Mouse (Mus musculus) forebrain, postnatal 0 days (tissue): ENCODE measurements around the gene Lmod2. TPM values are rescaled to one million over a fixed set of nuclear protein-coding genes. Genes with fewer than 3 reads are reported as not detected.

Experiments used
- ATAC-seq: fragments of 200-750 bp; cut with Nextera tagmentation; 2 replicates; pipeline ENCODE4 v1.8.0; 2017; ENCODE audit warnings: mild to moderate bottlenecking, moderate library complexity
- DNase-seq: peaks from one replicate; pipeline ENCODE4 v3.0.0-alpha.2; 2015
- H3K27ac ChIP-seq: fragments of 300-500 bp; sonication (generic); 2 replicates; pipeline ENCODE4 v1.5.1; 2014; ENCODE audit warnings: low read depth, mild to moderate bottlenecking, antibody characterized with exemption, low read length, moderate library complexity, mixed read lengths
- H3K27me3 ChIP-seq: fragments of 300-500 bp; sonication (generic); 2 replicates; pipeline ENCODE4 v1.6.1; 2014; ENCODE audit warnings: mild to moderate bottlenecking, low read length, mixed read lengths; ENCODE audit not compliant: insufficient read depth
- H3K36me3 ChIP-seq: fragments of 300-500 bp; sonication (generic); 2 replicates; pipeline ENCODE4 v1.6.1; 2014; ENCODE audit warnings: mild to moderate bottlenecking, moderate library complexity; ENCODE audit not compliant: insufficient read depth
- H3K4me1 ChIP-seq: fragments of 300-500 bp; sonication (generic); 2 replicates; pipeline ENCODE4 v1.6.1; 2014; ENCODE audit warnings: antibody characterized with exemption; ENCODE audit not compliant: insufficient read depth
- H3K4me2 ChIP-seq: fragments of 300-500 bp; sonication (generic); 2 replicates; pipeline ENCODE4 v1.6.1; 2014; ENCODE audit warnings: low read depth, mild to moderate bottlenecking, moderate library complexity
- H3K4me3 ChIP-seq: fragments of 300-500 bp; sonication (generic); 2 replicates; pipeline ENCODE4 v1.5.1; 2014; ENCODE audit warnings: low read depth, low read length, mixed read lengths
- H3K9ac ChIP-seq: fragments of 300-500 bp; sonication (generic); 2 replicates; pipeline ENCODE4 v1.6.1; 2014; ENCODE audit warnings: mild to moderate bottlenecking
- H3K9me3 ChIP-seq: fragments of 300-500 bp; sonication (generic); 2 replicates; pipeline ENCODE4 v1.6.1; 2016; ENCODE audit warnings: low read length
- CTCF ChIP-seq: sonication (generic); IDR thresholded peaks from 2 replicates; pipeline ENCODE4 v1.5.1; 2016; ENCODE audit warnings: antibody characterized with exemption, control low read depth, low read depth
- WGBS: fragments of 180-500 bp; shearing (Covaris S2); extraction: QIAGEN DNeasy Blood & Tissue Kit; methylation state at CpG from one replicate; pipeline ENCODE4 v1.1.7; 2014; 5-methylcytosine and 5-hydroxymethylcytosine counted together
- polyA plus RNA-seq: library from polyadenylated mRNA; unstranded; fragments of >200 nt; fragmentation: Nextera tagmentation; extraction: Ambion mirVana; gene quantifications from 2 replicates; pipeline ENCODE4 v1.2.1, GENCODE M21; 2015
- total RNA-seq: library from RNA; depleted of rRNA; stranded (reverse); fragments of >200 nt; gene quantifications from 2 replicates; pipeline ENCODE4 v1.2.3, GENCODE M21; 2014

The Lmod2 gene
- total and polyA plus RNA-seq, 2 experiments from 2014 or later, result not detected

DNA sequence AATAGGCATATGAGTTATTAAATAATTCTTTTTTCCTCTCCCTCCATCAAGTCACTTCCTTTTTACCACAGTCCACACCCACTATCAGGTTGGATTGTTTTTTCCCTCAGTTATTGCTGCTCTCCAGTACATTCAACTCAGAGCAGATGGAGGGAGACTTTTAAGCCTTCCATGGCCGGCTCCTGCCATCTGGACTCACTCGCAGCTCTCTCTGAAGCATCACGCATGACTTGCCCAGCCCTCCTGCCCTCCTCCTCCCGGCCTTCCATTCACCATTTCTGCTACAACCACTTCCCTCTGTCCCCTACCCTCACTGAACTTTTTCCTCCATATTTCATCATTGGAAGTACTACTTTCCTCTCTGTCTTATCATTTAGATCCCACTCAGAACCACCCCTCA lies 19.2 kb downstream of the Lmod2 start:
- Histone ChIP-seq H3K27ac (no peak overlapping the region), H3K9ac (no peak overlapping the region), H3K4me2 (no peak overlapping the region), H3K9me3 (no peaks in the 10 kb centered on the region), H3K4me3 (no peak overlapping the region), H3K27me3 (no peaks in the 10 kb centered on the region), H3K36me3 (peaks cover 41% of the 10 kb centered on the region), H3K4me1 (no peaks in the 10 kb centered on the region)
- ATAC-seq, result 0 out of 2 replicates have a peak, but pooled peaks have one; percentile 40
- 64% methylated on average over 4 of the region's 4 CpGs for WGBS
- no peak for TF ChIP-seq CTCF
- no peak for DNase-seq

DNA sequence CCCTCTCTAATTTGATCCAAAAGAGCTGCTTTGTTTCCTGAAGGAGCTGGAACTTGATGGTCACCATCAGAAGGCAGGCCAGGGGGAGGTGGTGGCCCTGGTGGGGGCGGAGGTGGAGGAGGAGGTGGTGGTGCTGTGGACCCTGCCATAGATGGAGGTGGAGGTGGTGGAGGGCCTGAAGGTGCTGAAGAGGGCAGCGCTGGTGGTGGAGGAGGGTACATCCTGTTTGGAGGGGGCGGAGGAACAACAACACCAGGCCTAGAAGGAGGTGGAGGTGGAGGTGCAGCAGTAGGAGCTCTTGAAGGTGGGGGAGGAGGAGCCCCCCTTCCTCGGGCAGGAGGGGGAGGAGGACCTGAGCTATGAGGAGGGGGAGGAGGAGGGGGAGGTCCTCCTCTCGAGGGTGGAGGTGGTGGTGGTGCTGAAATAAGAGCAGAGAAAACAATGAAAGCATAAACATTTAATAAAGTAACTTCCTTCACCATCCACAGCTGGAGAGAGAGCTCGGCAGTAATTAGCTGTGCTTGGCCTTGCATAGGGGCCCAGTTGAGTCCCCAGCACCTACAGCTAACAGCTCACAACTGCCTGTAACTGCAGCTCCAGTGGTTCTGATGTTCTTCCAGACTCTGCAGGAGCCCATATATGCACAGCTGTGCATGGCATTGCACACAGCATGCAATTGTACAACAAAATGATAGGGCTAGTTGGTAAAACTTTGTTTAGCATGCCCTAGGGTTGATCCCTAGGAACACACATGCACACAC lies 21.9 kb downstream of the Lmod2 start:
- Histone ChIP-seq H3K4me1 (no peaks in the 10 kb centered on the region), H3K27me3 (no peaks in the 10 kb centered on the region), H3K4me2 (no peak overlapping the region), H3K4me3 (no peak overlapping the region), H3K36me3 (peaks cover 33% of the 10 kb centered on the region), H3K9ac (no peak overlapping the region), H3K9me3 (no peaks in the 10 kb centered on the region), H3K27ac (no peak overlapping the region)
- WGBS, result 74% methylated on average over 6 of the region's 6 CpGs
- ATAC-seq, result no peak
- no peak for TF ChIP-seq CTCF
- no peak for DNase-seq

DNA sequence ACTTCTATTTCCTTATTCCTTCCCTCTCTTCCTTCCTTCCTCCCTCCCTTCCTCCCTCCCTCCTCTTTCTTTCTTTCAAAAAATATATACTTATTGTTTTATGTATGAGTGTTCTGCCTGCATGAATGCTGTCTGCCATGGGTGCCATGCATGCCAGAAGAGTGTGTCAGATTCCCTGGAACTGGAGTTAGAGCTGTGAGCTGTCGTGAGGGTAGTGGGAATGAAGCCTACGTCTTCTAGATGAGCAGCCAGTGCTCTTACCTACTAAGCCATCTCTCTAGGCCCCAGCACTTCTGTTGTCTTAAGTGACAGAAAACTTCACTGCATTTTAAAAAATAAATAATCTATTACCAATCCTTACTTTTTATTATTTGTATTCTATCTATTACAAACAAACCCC lies 23.4 kb downstream of the Lmod2 start:
- no peak overlapping the region for H3K9ac ChIP-seq
- H3K4me2 ChIP-seq, result no peak overlapping the region
- DNase-seq, result no peak
- no peak for ATAC-seq
- H3K9me3 ChIP-seq, result no peaks in the 10 kb centered on the region
- no peaks in the 10 kb centered on the region for H3K4me1 ChIP-seq
- 59% methylated on average over 2 of the region's 2 CpGs for WGBS
- H3K36me3 ChIP-seq, result peaks cover 27% of the 10 kb centered on the region
- H3K27me3 ChIP-seq, result no peaks in the 10 kb centered on the region
- H3K27ac ChIP-seq, result no peak overlapping the region
- no peak for TF ChIP-seq CTCF
- no peak overlapping the region for H3K4me3 ChIP-seq

DNA sequence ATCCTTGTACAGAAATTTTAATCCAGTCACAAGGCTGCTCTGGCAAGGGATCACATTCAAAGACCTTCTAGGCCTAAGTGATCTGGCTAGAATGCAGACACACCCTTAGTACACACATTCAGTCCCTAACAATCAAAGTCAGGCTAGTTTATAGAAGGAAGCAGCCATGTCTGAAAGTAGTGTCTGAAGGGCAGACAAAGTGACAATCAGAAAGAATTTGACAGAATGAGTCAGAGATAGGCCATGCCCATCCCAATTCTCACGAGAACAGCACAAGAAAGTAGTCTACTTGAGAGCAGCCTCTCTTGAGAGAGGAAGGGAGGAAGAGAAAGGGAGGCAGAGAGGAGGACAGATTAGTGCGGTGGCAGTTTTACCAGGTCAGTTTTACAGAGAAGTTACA lies 24.5 kb downstream of the Lmod2 start:
- Histone ChIP-seq H3K9me3 (no peaks in the 10 kb centered on the region), H3K4me3 (no peak overlapping the region), H3K27me3 (no peaks in the 10 kb centered on the region), H3K27ac (no peak overlapping the region), H3K4me1 (no peaks in the 10 kb centered on the region), H3K9ac (no peak overlapping the region), H3K4me2 (no peak overlapping the region), H3K36me3 (peaks cover 26% of the 10 kb centered on the region)
- 85% methylated on average over 2 of the region's 2 CpGs for WGBS
- DNase-seq, result no peak
- ATAC-seq, result no peak
- no peak for TF ChIP-seq CTCF

DNA sequence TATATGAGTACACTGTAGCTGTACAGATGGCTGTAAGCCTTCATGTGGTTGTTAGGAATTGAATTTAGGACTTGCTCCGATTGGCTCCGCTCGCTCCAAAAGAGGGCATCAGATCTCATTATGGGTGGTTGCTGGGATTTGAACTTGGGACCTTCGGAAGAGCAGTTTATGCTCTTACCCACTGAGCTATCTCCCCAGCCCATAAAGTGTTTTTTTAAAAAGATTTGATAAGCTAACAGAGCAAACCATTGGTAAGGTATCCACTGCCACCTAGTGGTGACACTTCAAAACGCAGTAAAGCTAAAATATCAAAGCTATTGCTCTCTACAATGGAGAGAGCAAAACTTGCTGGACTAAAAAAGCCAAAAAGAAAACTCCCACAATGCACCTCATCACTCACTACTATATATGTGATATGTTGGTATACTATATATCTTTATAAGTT lies 30.0 kb downstream of the Lmod2 start:
- Histone ChIP-seq H3K4me3 (no peak overlapping the region), H3K4me1 (no peaks in the 10 kb centered on the region), H3K4me2 (no peak overlapping the region), H3K9ac (no peak overlapping the region), H3K27ac (no peak overlapping the region), H3K36me3 (peaks cover 8% of the 10 kb centered on the region; the same call in 1 of the 2 replicates), H3K27me3 (no peaks in the 10 kb centered on the region), H3K9me3 (no peaks in the 10 kb centered on the region)
- ATAC-seq (peak; percentile 87), DNase-seq (peak; percentile 86)
- WGBS, result 68% methylated on average over 5 of the region's 5 CpGs
- TF ChIP-seq CTCF, result peak; percentile 86

DNA sequence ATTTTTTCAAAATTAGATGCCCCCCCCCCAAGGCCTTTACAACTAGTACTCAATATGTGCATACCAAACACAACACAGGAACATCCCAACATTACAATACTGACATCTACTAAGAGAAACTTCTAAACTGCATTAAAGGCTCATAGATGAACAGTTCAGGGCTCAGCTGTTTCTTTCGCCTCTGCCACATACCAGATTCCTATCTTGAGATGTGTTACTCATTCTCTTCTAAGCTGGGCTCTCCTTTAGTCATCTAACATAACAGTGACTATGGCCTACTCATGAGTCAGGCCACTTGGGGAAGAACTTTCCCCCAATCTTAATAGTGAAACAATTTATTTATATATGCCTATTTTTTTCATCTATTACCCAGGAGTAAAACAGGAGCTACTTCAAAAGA lies 30.9 kb downstream of the Lmod2 start:
- H3K4me3 ChIP-seq, result no peak overlapping the region
- H3K27me3 ChIP-seq, result no peaks in the 10 kb centered on the region
- no peak for TF ChIP-seq CTCF
- H3K4me2 ChIP-seq, result no peak overlapping the region
- no peak for ATAC-seq
- no peaks in the 10 kb centered on the region for H3K9me3 ChIP-seq
- no peaks in the 10 kb centered on the region for H3K4me1 ChIP-seq
- H3K36me3 ChIP-seq, result peaks cover 13% of the 10 kb centered on the region; the same call in 1 of the 2 replicates
- 85% methylated on average over 1 of the region's 1 CpGs for WGBS
- no peak overlapping the region for H3K27ac ChIP-seq
- DNase-seq, result no peak
- no peak overlapping the region for H3K9ac ChIP-seq

DNA sequence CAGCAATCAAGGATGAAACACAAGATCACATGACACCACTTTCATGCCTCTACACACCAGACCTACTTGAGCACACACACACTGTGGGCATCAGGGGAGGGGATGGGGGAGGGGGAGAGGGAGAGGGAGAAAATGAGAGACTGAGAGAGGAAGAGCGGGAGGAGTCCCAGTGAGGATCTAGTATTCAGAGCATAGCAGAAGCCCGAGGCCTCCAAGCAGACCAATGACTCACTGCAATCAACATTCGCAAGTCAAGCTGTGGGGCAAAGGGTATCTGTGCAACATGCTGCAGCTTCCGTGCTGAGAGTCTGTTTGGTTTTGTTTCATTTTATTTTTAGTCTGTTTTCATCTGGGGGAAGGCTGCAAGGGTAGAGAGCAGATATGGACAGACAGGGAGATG lies 34.5 kb downstream of the Lmod2 start:
- WGBS, result 83% methylated on average over 4 of the region's 4 CpGs
- ATAC-seq (no peak), DNase-seq (no peak)
- Histone ChIP-seq H3K36me3 (peaks cover 8% of the 10 kb centered on the region; the same call in 1 of the 2 replicates), H3K9me3 (no peaks in the 10 kb centered on the region), H3K4me1 (no peaks in the 10 kb centered on the region), H3K9ac (no peak overlapping the region), H3K4me3 (no peak overlapping the region), H3K4me2 (no peak overlapping the region), H3K27ac (no peak overlapping the region), H3K27me3 (no peaks in the 10 kb centered on the region)
- no peak for TF ChIP-seq CTCF
